Mouse (Mus musculus): ENCODE measurements at regions not wholly inside any gene's neighbourhood (a gene's known extent, or its start where the extent isn't known, plus 50 kb on each side); places are given as distances from the start of the nearest gene placed in this dataset.

GRCm38 (mm10) chr10:17602446-17602845 lies 120.6 kb upstream of the Cited2 start:
- TF ChIP-seq CTCF (IDR thresholded peaks at IDR 0.05; ENCODE audit: low read depth) (no peak), EP300 (IDR thresholded peaks at IDR 0.05; ENCODE audit: low read depth) (no peak)

Measured in liver, embryonic 14.5 days (tissue).